8 mouse cellular contexts compared by ENCODE assay signal in genomic region chr13:92986719-92987553, GRCm38 (mm10).
DNase-seq lines count a peak whose midpoint lies in the region; ATAC-seq and TF ChIP-seq lines count a peak whose summit lies in the region.

No protein-coding gene starts in this region.

- peaks cover 6% of the 10 kb centered on the region for H3K4me1 ChIP-seq in E14TG2a.4 (replicated peaks; ENCODE audit: low read depth, low read length)
- no peaks in the 10 kb centered on the region for H3K4me1 ChIP-seq in forebrain, embryonic 11.5 days (replicated peaks; ENCODE audit: control insufficient read depth, insufficient read depth, low read length)
- H3K4me1 ChIP-seq in lung, embryonic 14.5 days (ENCODE audit: insufficient read depth): no peaks in the 10 kb centered on the region

- H3K27me3 ChIP-seq in E14TG2a.4 (ENCODE audit: insufficient read depth, low read length): peaks cover 11% of the 10 kb centered on the region
- no peaks in the 10 kb centered on the region for H3K27me3 ChIP-seq in forebrain, embryonic 11.5 days (ENCODE audit: control insufficient read depth, insufficient read depth, low read length)
- H3K27me3 ChIP-seq in lung, embryonic 14.5 days (ENCODE audit: insufficient read depth, low read length): no peaks in the 10 kb centered on the region

- H3K4me3 ChIP-seq in E14TG2a.4 (replicated peaks; ENCODE audit: low read length): peak overlapping the region; percentile 48
- 0 out of 2 replicates have a peak overlapping the region, but pooled peaks have one; percentile 6 for H3K4me3 ChIP-seq in forebrain, embryonic 11.5 days (ENCODE audit: low read depth, low read length)
- H3K4me3 ChIP-seq in lung, embryonic 14.5 days (ENCODE audit: low read depth, low read length): peak overlapping the region; percentile 4; the same call in 1 of the 2 replicates

- peak overlapping the region; percentile 30; the same call in 1 of the 2 replicates for H3K4me2 ChIP-seq in forebrain, embryonic 11.5 days (ENCODE audit: low read depth, low read length, severe bottlenecking)
- peak overlapping the region; percentile 57 for H3K4me2 ChIP-seq in lung, embryonic 14.5 days

- H3K9me3 ChIP-seq in E14TG2a.4 (ENCODE audit: low read length): no peaks in the 10 kb centered on the region
- H3K9me3 ChIP-seq in forebrain, embryonic 11.5 days (ENCODE audit: control insufficient read depth, low read length): no peaks in the 10 kb centered on the region
- no peaks in the 10 kb centered on the region for H3K9me3 ChIP-seq in lung, embryonic 14.5 days (ENCODE audit: low read depth, low read length)

- peak; percentile 32 for DNase-seq in c-Kit-negative CD71-positive TER-119-positive erythroid progenitor cells, embryonic 14.5 days (ENCODE audit: low read depth, low spot score)
- DNase-seq in forebrain, embryonic 11.5 days (ENCODE audit: low spot score): peak; percentile 84
- peak; percentile 21 for DNase-seq in heart, postnatal 25 days (ENCODE audit: low spot score)
- DNase-seq in large intestine, adult 2 months (ENCODE audit: low read depth, low spot score): peak; percentile 55
- DNase-seq in lung, embryonic 14.5 days: peak; percentile 88
- peak; percentile 76 for DNase-seq in ovary, postnatal 14 days (ENCODE audit: low spot score)
- DNase-seq in thymus, postnatal 14 days: peak; percentile 75

- peak; percentile 88 for TF ChIP-seq CTCF in E14TG2a.4 (conservative IDR thresholded peaks at IDR 0.05; ENCODE audit: low read length)
- peak; percentile 97 for TF ChIP-seq CTCF in lung, embryonic 14.5 days (IDR thresholded peaks at IDR 0.05; ENCODE audit: low read depth)

- H3K27ac ChIP-seq in forebrain, embryonic 11.5 days (ENCODE audit: low read depth, low read length): no peak overlapping the region
- H3K27ac ChIP-seq in lung, embryonic 14.5 days (ENCODE audit: low read depth): no peak overlapping the region

- peak; percentile 55; the same call in 1 of the 2 replicates for ATAC-seq in forebrain, embryonic 11.5 days (replicated peaks; ENCODE audit: low FRiP score)
- ATAC-seq in lung, embryonic 14.5 days (ENCODE audit: insufficient read depth): peak; percentile 35; the same call in 1 of the 2 replicates

- WGBS in forebrain, embryonic 11.5 days: 50% methylated on average over 17 of the region's 17 CpGs
- WGBS in large intestine, adult 2 months: 41% methylated on average over 17 of the region's 17 CpGs
- WGBS in lung, embryonic 14.5 days: 43% methylated on average over 17 of the region's 17 CpGs

- no peaks in the 10 kb centered on the region for H3K36me3 ChIP-seq in E14TG2a.4 (ENCODE audit: insufficient read depth, low read length)
- H3K36me3 ChIP-seq in forebrain, embryonic 11.5 days (ENCODE audit: control insufficient read depth, insufficient read depth, low read length): no peaks in the 10 kb centered on the region
- H3K36me3 ChIP-seq in lung, embryonic 14.5 days (ENCODE audit: insufficient read depth): no peaks in the 10 kb centered on the region

- intact Hi-C loops in heart, postnatal 25 days (cut with DNase I): loop anchor here (1.0 to 5.0 kb wide), 6 partner anchors 80 to 730 kb away; partner anchors contain the start of gene Cmya5

- H3K9ac ChIP-seq in forebrain, embryonic 11.5 days (ENCODE audit: low read length): no peak overlapping the region
- peak overlapping the region; percentile 29 for H3K9ac ChIP-seq in lung, embryonic 14.5 days

Comparison
In these comparisons a context has a peak if more than half of its experiments do, and no peak if none do; other contexts are left out.
1. DNase-seq: peak in every context shown above with its lines; median percentile 88 in lung, embryonic 14.5 days; 84 in forebrain, embryonic 11.5 days; 76 in ovary, postnatal 14 days; 75 in thymus, postnatal 14 days; 55 in large intestine, adult 2 months; 32 in c-Kit-negative CD71-positive TER-119-positive erythroid progenitor cells, embryonic 14.5 days; 21 in heart, postnatal 25 days.